Mouse (Mus musculus): ENCODE results near the gene Rhobtb1.

Rhobtb1 gene

DNA sequence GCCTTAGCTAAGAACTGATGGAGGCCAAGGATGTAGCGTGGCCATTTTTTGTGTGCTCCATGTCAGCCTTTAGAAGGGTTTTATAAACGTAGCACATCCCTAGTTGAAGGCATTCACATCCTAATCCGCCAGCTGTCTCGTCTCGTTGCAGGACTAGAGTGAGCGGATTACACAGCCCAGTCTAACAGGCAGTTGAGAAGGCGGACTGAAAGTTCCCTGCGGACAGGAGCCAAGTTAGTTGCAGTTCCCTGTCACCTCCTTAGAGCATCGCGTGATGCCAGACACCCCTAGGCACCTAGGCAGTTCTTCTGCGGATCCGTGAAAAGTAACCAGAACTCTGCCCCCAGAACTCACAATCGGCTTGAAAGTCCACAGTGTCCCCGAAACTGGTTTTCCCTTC is 60.7 kb downstream of the Rhobtb1 start:
- no peak for DNase-seq

DNA sequence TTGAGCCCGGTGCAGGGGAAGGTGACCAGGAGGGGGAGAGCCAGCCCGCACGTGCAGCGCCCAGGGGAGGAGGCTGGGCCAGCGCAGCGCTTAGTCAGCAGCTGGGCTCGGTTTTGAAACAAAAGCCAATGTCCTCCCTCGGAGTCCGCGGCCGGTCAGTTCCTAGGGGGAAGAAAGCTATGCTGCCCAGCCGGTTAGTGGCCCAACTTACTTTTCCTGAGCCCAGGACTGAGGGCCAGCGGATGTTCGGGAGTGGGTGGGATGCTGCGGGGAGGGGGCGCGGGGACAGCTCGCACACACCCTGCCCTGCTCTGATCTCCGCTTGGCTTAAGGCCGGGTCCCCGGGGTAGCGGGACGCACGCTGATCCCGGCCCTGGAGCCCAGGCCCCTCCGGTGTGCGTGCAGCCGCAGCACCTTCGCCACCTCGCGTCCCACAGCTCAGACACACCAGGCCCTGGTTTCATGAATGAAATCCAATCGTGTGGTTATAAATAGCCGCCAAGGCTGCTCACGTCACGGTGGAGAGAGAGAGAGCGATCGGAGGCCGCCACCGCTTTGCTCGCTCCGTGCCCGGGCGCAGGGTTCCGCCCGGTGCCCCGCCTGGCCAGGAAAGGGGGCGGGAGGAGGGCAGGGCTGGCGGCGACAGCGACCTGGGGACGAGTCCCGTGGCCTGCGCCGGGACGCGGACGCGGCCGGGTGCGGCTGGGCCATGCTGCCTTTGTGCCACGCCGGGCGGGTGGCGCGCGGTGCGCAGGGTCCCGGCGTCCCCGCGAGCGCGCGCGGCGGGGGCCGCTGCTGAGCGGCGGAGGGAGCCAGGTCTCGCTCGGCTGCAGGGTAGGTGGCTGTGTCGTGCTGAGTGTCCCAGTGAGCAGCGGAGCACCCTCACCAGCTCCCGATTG is 61.6 kb downstream of the Rhobtb1 start, which contains the start of gene A930033H14Rik:
Gene A930033H14Rik, minus strand, starts transcription at position 557 of the 899 bp plus-strand sequence.
- DNase-seq: peak; percentile 50

GRCm38 (mm10) chr10:69213451-69213877 is 62.2 kb downstream of the Rhobtb1 start:
- peak; percentile 14 for DNase-seq

DNA sequence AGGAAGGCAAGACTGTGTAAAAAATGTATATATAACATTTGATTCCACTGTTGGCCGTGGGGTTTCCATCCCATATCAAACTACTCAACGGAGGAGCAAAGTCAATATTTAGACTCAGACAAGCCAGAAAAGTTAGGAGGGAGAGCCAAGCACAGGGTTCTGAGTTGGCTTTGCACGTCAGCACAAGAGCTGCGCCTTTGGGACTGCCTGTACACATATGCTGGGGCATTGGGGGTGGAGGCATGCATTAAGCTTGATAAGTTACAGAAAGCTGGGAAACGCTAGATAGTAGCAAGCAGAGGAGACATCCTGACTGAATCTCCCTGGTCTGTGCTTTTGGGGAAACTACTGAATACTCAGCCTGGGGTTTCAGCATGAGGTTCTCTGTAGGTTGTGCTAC is 62.8 kb downstream of the Rhobtb1 start:
- no peak for DNase-seq

DNA sequence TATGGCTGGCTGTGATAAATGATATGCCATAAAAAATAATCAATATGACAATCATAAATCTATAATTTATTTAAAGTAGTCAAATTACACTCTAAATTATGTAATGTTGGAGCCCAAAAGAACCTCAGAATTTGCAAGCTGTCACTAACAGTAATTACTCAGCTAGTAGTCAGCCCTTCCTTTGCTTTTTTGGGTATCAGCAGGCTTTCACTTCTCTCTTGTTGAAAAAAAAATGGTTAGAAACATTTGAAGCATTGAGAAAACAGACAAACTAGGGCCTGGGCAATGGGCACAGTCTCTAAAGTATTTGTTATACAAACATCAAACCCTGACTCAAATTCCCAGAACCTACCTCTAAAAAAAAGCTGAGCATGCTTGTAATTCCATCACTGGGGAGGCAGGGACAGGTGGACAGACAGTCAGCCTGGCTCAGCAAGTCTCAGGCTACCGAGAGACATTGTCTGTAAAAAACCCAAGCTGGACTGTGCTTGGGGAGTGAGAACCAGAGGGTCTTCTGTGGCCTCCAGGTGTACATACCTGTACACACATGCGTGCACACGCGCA is 66.0 kb downstream of the Rhobtb1 start:
- no peak for DNase-seq

GRCm38 (mm10) chr10:69218458-69219288 is 67.4 kb downstream of the Rhobtb1 start:
- DNase-seq: no peak

- DNase-seq: no peak
Observed at GRCm38 (mm10) chr10:69219289-69219626, 68.0 kb downstream of the Rhobtb1 start.

DNA sequence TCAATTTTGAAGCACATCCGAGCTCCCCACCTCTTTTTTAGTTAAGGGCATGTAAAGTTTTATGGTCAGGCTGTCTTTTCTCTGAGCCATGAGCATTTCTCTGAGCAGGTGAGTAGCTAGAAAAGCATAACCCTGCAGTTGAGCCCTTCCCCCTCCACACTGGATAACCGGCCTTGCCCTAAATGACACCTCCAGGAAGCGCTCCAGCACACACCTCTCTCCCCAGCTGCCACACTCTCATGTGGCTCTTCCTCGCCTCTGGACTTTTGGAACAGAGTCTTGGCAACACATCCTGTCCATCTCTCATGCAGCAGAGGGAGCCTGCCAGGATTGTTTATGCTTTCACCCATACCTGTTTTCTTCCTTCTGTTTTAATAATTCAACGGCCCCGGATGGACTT is 69.1 kb downstream of the Rhobtb1 start:
- no peak for DNase-seq

DNA sequence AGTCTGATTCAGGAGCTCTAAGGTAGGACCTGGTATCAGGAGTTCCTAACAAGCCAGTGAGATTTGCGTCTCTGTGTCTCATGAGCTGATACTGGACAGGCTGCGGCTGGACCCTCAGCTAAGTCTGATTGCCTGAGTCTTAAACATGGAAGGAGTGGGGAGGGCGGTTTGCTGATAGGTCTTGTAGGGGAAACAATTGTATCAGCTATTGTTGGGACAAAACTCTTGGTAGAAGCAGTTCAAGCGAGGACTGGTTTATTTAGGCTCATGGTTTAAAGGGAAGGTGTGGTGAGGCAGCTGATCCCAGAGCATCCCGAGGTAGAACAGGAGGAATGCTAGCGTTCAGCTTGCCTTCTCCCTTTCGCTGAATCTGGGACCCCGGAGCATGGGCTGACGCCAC is 69.9 kb downstream of the Rhobtb1 start:
- no peak for DNase-seq

- DNase-seq: no peak
Observed at GRCm38 (mm10) chr10:69221955-69222354, 70.7 kb downstream of the Rhobtb1 start.

- no peak for DNase-seq
Observed at GRCm38 (mm10) chr10:69223232-69223631, 72.0 kb downstream of the Rhobtb1 start.

- no peak for DNase-seq
Observed at GRCm38 (mm10) chr10:69224276-69224675, 73.0 kb downstream of the Rhobtb1 start.

DNA sequence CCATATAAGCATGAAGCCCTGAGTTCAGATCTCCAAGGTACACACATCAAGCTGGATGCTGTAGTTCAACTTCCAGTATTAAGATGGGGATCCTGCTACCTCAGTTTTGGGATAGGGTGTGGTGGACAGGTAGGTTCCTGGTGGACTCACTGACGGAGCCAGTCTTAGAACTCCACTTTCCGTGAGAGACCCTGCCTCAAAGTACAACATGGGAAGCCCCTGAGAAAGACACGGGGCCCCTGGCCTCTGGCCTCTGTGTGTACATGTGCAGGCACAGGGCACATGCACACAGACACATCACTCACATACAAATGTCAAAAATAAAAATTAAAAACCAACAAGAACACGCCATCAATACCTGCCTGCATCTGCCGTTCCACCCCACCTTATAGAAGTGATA is 74.2 kb downstream of the Rhobtb1 start:
- no peak for DNase-seq

- no peak for DNase-seq
Observed at GRCm38 (mm10) chr10:69225951-69226350, 74.7 kb downstream of the Rhobtb1 start.

GRCm38 (mm10) chr10:69237185-69237584 is 86.0 kb downstream of the Rhobtb1 start:
- DNase-seq: no peak

DNA sequence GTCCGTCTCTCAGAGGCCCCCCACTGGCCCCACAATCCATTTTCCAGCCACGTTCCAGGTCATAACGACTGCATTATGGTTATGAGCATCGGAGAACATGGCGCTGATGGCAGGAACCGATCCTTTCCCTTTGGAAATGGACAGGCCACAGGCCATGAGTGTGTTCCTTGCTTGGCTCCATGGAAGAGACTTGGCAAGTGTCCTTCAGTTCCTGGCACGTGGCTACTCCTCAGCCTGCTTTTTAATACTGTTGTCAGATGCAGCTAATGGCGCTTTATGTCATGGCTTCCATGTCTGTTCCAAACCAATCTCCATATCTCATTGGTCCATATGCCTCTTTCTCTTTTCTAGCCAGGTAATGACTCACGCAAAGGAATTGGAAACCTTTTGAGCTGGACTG is 86.5 kb downstream of the Rhobtb1 start:
- DNase-seq: no peak

GRCm38 (mm10) chr10:69238311-69238710 is 87.1 kb downstream of the Rhobtb1 start:
- DNase-seq: no peak

DNA sequence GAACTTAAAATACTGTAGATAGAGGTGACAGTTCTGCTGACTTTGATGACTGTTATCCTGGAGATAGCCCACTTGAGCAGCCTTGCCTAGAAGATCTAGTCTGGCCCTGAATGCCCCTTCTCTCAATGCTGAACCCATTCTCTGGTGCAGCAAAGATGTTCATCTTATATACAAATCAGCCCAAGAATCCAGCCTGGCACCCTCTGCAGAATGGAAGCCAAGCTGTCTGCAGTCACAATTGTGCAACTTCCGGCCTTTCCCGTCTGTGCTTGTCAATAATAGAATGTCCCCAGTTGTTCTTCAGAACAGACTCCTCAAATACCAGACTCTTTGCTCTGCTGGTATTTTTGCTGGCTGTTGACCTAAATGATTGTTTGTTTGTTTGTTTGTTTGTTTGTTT is 89.3 kb downstream of the Rhobtb1 start:
- no peak for DNase-seq

GRCm38 (mm10) chr10:69245151-69245550 is 93.9 kb downstream of the Rhobtb1 start:
- DNase-seq: no peak

DNA sequence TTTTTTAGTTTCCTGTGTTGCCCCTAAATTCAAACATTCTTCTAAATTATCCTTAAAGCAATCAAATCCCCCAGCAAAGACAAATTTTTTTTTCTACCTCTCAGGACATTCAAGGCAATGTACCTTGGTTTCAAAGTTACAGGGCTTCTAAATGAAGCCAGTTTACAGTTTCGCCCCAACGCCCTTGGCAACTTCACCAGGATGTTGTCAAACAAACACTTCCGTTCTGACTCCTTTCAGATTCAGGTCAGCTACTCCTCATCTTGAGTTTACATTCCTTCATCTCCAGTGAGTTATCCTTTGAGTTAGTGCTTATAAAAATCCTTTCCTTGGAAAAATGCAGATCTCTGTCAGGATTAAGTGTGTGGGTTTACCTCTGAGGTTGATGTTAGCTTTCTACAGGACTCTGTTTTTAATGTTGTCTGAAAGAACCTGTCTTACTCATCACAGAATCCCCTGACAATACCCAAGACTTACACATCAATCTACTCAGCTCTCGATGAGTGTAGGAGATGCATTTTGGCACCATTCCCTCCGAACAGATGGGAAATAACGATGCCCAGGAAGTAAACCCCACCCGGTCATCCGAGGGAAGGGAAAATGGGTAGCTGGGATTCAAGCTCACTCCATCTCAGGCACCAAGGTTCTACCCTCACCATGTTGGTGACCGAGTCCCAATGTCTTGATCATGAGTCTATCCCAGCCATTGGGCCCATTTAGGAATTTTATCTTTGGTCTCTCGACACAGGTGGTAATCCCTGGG is 94.9 kb downstream of the Rhobtb1 start:
- no peak for DNase-seq

DNA sequence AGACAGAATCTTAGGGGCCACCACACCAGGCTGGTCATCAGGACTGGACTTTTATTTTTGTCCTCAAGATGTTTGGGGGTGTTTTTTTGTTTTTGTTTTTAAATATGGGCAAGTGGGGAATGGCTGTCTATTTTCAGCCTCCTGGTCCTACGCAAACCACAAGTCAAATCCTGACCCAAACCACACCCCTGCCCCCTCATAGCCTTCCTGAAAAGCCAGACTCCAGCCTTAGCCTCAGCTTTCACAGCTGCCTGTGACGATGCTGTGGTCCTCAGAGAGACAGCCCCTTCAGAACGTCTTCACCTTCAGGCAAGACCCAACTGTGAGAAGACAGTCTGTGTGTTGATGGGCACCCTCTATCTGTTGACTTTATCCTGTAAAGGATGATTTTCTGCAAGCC is 95.5 kb downstream of the Rhobtb1 start:
- DNase-seq: no peak

DNA sequence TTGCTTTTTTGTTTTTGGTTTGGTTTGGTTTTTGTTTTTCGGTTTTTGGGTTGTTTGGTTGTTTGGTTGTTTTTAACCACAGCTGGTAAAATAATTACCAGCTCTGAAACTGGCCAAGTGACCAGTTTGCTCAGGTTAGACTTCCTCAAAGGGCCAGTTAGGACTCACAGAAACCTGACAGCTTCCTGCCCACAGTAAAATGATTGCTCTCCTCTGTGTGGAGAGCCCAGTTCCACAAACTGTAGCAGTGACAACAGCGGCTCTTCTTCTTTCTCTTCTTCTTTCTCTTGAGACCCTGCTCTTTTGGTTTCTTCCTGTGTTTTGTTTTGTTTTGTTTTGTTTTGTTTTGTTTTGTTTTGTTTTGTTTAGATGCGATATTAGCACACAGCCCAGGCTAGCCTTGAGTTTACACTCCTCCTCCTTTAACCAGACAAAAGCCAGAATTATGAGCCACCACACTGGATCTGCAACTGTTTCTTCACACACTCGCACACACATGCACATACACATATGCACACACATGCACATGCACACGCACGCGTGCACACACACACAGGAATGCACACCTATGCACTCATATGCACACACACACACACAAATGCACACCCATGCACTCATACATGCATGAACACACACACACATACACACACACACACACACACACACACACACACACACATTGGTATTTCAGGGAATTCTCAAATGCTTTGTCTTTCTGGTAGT is 96.2 kb downstream of the Rhobtb1 start:
- no peak for DNase-seq
